8 mouse cellular contexts compared by ENCODE assay signal in genomic region chr5:43948111-43948743, GRCm38 (mm10). TPM values are rescaled to one million over a fixed set of nuclear protein-coding genes. Genes with fewer than 3 reads are reported as not detected.
A peak's percentile ranks its signal among the peaks of the same experiment; 100 is the strongest.
DNase-seq lines count a peak whose midpoint lies in the region; ATAC-seq lines count a peak whose summit lies in the region.

No protein-coding gene starts in this region.

- peaks cover 10% of the 10 kb centered on the region; the same call in 1 of the 2 replicates for H3K4me1 ChIP-seq in forebrain, embryonic 11.5 days (replicated peaks; ENCODE audit: control insufficient read depth, insufficient read depth, low read length)

- H3K9me3 ChIP-seq in forebrain, embryonic 11.5 days (ENCODE audit: control insufficient read depth, low read length), result no peaks in the 10 kb centered on the region

- intact Hi-C loops in heart, postnatal 14 days (cut with DNase I), result no loop called here

- ATAC-seq in forebrain, embryonic 11.5 days (replicated peaks; ENCODE audit: low FRiP score), result peak; percentile 91

- peak overlapping the region; percentile 20 for H3K9ac ChIP-seq in forebrain, embryonic 11.5 days (ENCODE audit: low read length)

- 2% methylated on average over 27 of the region's 27 CpGs for WGBS in forebrain, embryonic 11.5 days

- peak overlapping the region; percentile 46 for H3K4me2 ChIP-seq in forebrain, embryonic 11.5 days (ENCODE audit: low read depth, low read length, severe bottlenecking)

- H3K27me3 ChIP-seq in forebrain, embryonic 11.5 days (ENCODE audit: control insufficient read depth, insufficient read depth, low read length), result no peaks in the 10 kb centered on the region

- H3K36me3 ChIP-seq in forebrain, embryonic 11.5 days (ENCODE audit: control insufficient read depth, insufficient read depth, low read length), result no peaks in the 10 kb centered on the region

- peak overlapping the region; percentile 22 for H3K4me3 ChIP-seq in forebrain, embryonic 11.5 days (ENCODE audit: low read depth, low read length)

- H3K27ac ChIP-seq in forebrain, embryonic 11.5 days (ENCODE audit: low read depth, low read length), result no peak overlapping the region

- peak; percentile 81 for DNase-seq in CD4-positive, CD25-positive, alpha-beta regulatory T cell, adult 2 months (ENCODE audit: low read depth, low spot score)
- peak; percentile 63 to 69 for DNase-seq in adrenal gland, postnatal 36 days
- DNase-seq in forebrain, embryonic 11.5 days (ENCODE audit: low spot score), result peak; percentile 83
- peak; percentile 19 to 45 for DNase-seq in heart, postnatal 14 days
- peak; percentile 84 to 85 for DNase-seq in kidney, postnatal 36 days
- peak; percentile 77 for DNase-seq in lung, postnatal 14 days
- peak; percentile 33 for DNase-seq in ovary, postnatal 14 days (ENCODE audit: low spot score)
- peak; percentile 80 for DNase-seq in thymus, postnatal 25 days

RNA-seq across cellular contexts. Expression of gene Fgfbp1, which starts 33.4 kb away (rescaled TPM):
- not detected for total RNA-seq in adrenal gland, postnatal 36 days (2021)
- 0.43 and 0.63 TPM in 2 replicates for polyA plus RNA-seq in forebrain, embryonic 11.5 days (2014; fragmentation: Nextera tagmentation; extraction: Ambion mirVana)
- under 1 TPM; 0.32 to 0.41 TPM for total RNA-seq in heart, postnatal 14 days (2021)

RNA-seq across cellular contexts. Expression of gene Gm7879, which starts 35.3 kb away (rescaled TPM):
- total RNA-seq in adrenal gland, postnatal 36 days (2021), result 10 to 100 TPM; 12.9 to 13.8 TPM
- polyA plus RNA-seq in forebrain, embryonic 11.5 days (2014; fragmentation: Nextera tagmentation; extraction: Ambion mirVana), result 1.2 TPM in 1 of 2 replicates, not detected in the other
- total RNA-seq in heart, postnatal 14 days (2021), result 1 to 10 TPM; 5.8 to 8.1 TPM

Comparison
In these comparisons a context has a peak if more than half of its experiments do, and no peak if none do; other contexts are left out.
1. DNase-seq: peak in every context shown above with its lines; median percentile 84 in kidney, postnatal 36 days; 83 in forebrain, embryonic 11.5 days; 81 in CD4-positive, CD25-positive, alpha-beta regulatory T cell, adult 2 months; 80 in thymus, postnatal 25 days; 77 in lung, postnatal 14 days; 66 in adrenal gland, postnatal 36 days; 33 in ovary, postnatal 14 days; 32 in heart, postnatal 14 days.